Mouse (Mus musculus) lung, postnatal 14 days (tissue): ENCODE measurements around the gene Olfr918.

Experiments
- DNase-seq: peaks from one replicate; pipeline ENCODE4 v3.0.0; 2021

Olfr918 gene

GRCm38 (mm10) chr9:38674501-38674900 lies at the start of gene Olfr918:
Gene Olfr918, minus strand, starts transcription at chr9:38674601.
- DNase-seq = no peak

DNA sequence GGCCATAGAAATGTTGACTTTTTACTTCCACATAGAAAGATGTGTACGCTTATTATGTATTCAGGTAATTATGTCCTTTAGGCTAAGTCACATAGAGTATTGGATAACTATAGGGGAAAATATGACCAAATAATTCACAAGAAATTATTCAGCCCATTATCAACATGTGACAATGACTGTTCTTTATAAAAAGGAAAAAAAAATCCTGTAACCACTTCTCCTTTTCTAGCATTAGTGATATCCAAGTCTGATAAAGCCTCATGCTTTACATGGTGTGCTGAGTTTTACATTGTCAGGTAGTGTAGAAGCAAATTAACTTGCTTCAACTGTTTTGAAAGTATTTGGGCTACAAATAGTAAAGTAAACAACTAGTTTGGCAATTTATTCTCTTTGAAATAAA lies 49.6 kb upstream of the Olfr918 start:
- no peak for DNase-seq

- DNase-seq = peak; percentile 8
Measured at GRCm38 (mm10) chr9:38718927-38719441, 44.6 kb upstream of the Olfr918 start.

- peak; percentile 33 for DNase-seq
Measured at GRCm38 (mm10) chr9:38718102-38718501, 43.7 kb upstream of the Olfr918 start, which contains the start of gene Vwa5a. Gene Vwa5a, plus strand, starts transcription at chr9:38718268.

- no peak for DNase-seq
Measured at GRCm38 (mm10) chr9:38672887-38673286, 1.5 kb downstream of the Olfr918 start.

- no peak for DNase-seq
Measured at GRCm38 (mm10) chr9:38665742-38666141, 8.7 kb downstream of the Olfr918 start, which contains the start of gene Olfr917. Gene Olfr917, minus strand, starts transcription at chr9:38665842.

- no peak for DNase-seq
Measured at GRCm38 (mm10) chr9:38659775-38660174, 14.6 kb downstream of the Olfr918 start, which contains the start of gene Olfr916. Gene Olfr916, minus strand, starts transcription at chr9:38659875.

- no peak for DNase-seq
Measured at GRCm38 (mm10) chr9:38632406-38632805, 42.0 kb downstream of the Olfr918 start.
